Mouse (Mus musculus): ENCODE measurements around the gene Acp7. TPM values are rescaled to one million over a fixed set of nuclear protein-coding genes. Genes with fewer than 3 reads are reported as not detected.

Acp7 gene
- polyA plus RNA-seq, 1 experiment from 2014 or later, result not detected

GRCm38 (mm10) chr7:28570291-28570981, 60.7 kb downstream of the Acp7 start:
- Histone ChIP-seq H3K9me3 (replicated peaks) (no peaks in the 10 kb centered on the region), H3K9ac (peak overlapping the region; percentile 17; the same call in 1 of the 2 replicates)
- 61% methylated on average over 12 of the region's 12 CpGs for WGBS

DNA sequence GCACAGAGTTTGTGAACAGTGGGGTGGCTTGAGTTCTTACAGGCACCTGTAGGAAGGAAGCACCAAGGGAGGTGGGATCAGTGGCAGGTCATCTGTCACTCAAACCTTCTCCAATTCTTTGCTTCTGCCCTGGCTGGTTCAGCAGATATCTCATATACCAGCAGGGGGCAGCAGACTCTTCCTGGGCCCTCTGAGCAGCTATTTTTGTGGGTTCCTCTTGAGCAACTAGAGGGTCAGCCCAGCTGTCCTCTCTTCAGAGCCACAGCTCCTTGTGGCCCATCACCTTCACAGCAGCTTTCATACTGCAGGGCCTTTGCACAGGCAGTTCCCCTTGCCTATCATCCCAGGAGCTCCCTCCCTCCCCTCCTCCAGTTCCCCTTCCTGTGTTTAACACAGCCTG, 62.9 kb downstream of the Acp7 start:
- Histone ChIP-seq H3K27me3 (no peaks in the 10 kb centered on the region), H3K36me3 (peaks cover 57% of the 10 kb centered on the region), H3K4me3 (replicated peaks) (no peak overlapping the region), H3K4me1 (peaks cover 47% of the 10 kb centered on the region), H3K9me3 (replicated peaks) (no peaks in the 10 kb centered on the region), H3K9ac (no peak overlapping the region), H3K27ac (peak overlapping the region; percentile 56; the same call in 1 of the 2 replicates), H3K4me2 (no peak overlapping the region)
- no peak for ATAC-seq (replicated peaks; ENCODE audit: low FRiP score)

More at GRCm38 (mm10) chr7:28570291-28570981, 60.7 kb downstream of the Acp7 start:
- peak; percentile 82 for ATAC-seq (replicated peaks; ENCODE audit: low FRiP score)
- peaks cover 66% of the 10 kb centered on the region for H3K4me1 ChIP-seq
- H3K27me3 ChIP-seq, result no peaks in the 10 kb centered on the region
- peak overlapping the region; percentile 94 for H3K27ac ChIP-seq
- H3K4me3 ChIP-seq (replicated peaks), result no peak overlapping the region
- H3K36me3 ChIP-seq, result peaks cover 35% of the 10 kb centered on the region
- H3K4me2 ChIP-seq, result peak overlapping the region; percentile 12; the same call in 1 of the 2 replicates

GRCm38 (mm10) chr7:28567539-28567938, 63.6 kb downstream of the Acp7 start:
- Histone ChIP-seq H3K9me3 (replicated peaks) (no peaks in the 10 kb centered on the region), H3K9ac (no peak overlapping the region), H3K27me3 (no peaks in the 10 kb centered on the region), H3K27ac (no peak overlapping the region), H3K4me1 (peaks cover 40% of the 10 kb centered on the region), H3K4me3 (replicated peaks) (no peak overlapping the region), H3K36me3 (peaks cover 64% of the 10 kb centered on the region), H3K4me2 (no peak overlapping the region)
- WGBS, result 89% methylated on average over 4 of the region's 4 CpGs
- ATAC-seq (replicated peaks; ENCODE audit: low FRiP score), result no peak

DNA sequence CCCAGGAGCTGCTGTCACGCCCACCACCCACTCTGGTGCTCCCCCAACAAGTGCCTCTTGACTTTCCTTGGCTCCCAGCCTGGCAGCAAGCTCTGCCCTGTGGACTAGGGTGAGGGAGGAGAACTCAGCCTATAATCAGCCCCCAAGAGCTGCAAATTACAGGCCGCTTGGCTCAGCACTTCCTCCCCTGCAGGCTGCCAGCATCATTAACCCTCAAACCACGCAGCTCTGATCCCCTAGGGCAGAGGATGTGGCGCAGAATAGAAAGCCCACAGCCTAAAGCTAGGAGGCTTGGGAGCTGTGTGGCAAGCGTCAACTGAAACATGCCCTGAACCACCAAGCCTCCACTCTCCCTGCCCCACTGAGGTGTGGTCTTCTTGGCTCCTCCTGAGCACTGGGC, 65.7 kb downstream of the Acp7 start:
- peaks cover 19% of the 10 kb centered on the region for H3K4me1 ChIP-seq
- H3K9ac ChIP-seq, result no peak overlapping the region
- peaks cover 85% of the 10 kb centered on the region for H3K36me3 ChIP-seq
- ATAC-seq (replicated peaks; ENCODE audit: low FRiP score), result no peak
- H3K9me3 ChIP-seq (replicated peaks), result no peaks in the 10 kb centered on the region
- H3K4me3 ChIP-seq (replicated peaks), result no peak overlapping the region
- no peak overlapping the region for H3K4me2 ChIP-seq
- H3K27me3 ChIP-seq, result no peaks in the 10 kb centered on the region
- no peak overlapping the region for H3K27ac ChIP-seq
- 74% methylated on average over 5 of the region's 5 CpGs for WGBS

- WGBS, result 91% methylated on average over 13 of the region's 13 CpGs
- no peak for ATAC-seq (replicated peaks; ENCODE audit: low FRiP score)
Observed at GRCm38 (mm10) chr7:28562951-28563350, 68.2 kb downstream of the Acp7 start.

GRCm38 (mm10) chr7:28562371-28562770, 68.8 kb downstream of the Acp7 start:
- Histone ChIP-seq H3K27ac (no peak overlapping the region), H3K4me1 (peaks cover 19% of the 10 kb centered on the region), H3K36me3 (peaks cover 97% of the 10 kb centered on the region), H3K27me3 (no peaks in the 10 kb centered on the region), H3K9ac (no peak overlapping the region), H3K9me3 (replicated peaks) (no peaks in the 10 kb centered on the region), H3K4me3 (replicated peaks) (no peak overlapping the region), H3K4me2 (no peak overlapping the region)
- ATAC-seq (replicated peaks; ENCODE audit: low FRiP score), result no peak
- 87% methylated on average over 13 of the region's 13 CpGs for WGBS

More at GRCm38 (mm10) chr7:28562951-28563350, 68.2 kb downstream of the Acp7 start:
- Histone ChIP-seq H3K9ac (no peak overlapping the region), H3K27ac (no peak overlapping the region), H3K4me2 (no peak overlapping the region), H3K27me3 (no peaks in the 10 kb centered on the region), H3K4me3 (replicated peaks) (no peak overlapping the region), H3K36me3 (peaks cover 99% of the 10 kb centered on the region), H3K9me3 (replicated peaks) (no peaks in the 10 kb centered on the region), H3K4me1 (peaks cover 14% of the 10 kb centered on the region)

DNA sequence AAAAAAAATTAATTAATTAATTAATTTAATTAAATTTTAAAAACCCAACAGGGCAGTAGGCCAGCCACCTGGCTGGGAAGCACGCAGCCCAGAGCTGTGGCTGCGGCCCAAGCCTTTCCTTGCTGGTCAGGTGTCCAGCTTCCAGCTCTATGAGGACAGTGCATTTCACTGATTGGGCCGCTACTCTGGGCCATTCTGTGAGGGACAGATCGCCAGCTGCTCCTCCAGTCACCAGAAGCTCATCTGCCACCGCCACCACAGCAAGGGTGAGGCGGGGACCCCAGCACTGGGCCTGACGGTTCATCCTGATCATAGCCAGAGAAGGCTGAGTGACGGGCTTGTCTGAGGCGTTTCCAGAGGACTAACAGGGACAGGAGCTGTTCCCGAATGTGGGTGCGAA, 69.2 kb downstream of the Acp7 start:
- Histone ChIP-seq H3K4me2 (no peak overlapping the region), H3K9me3 (replicated peaks) (no peaks in the 10 kb centered on the region), H3K27me3 (no peaks in the 10 kb centered on the region), H3K27ac (no peak overlapping the region), H3K9ac (no peak overlapping the region), H3K36me3 (peaks cover 93% of the 10 kb centered on the region), H3K4me3 (replicated peaks) (no peak overlapping the region), H3K4me1 (peaks cover 19% of the 10 kb centered on the region)
- WGBS, result 91% methylated on average over 11 of the region's 11 CpGs
- no peak for ATAC-seq (replicated peaks; ENCODE audit: low FRiP score)

DNA sequence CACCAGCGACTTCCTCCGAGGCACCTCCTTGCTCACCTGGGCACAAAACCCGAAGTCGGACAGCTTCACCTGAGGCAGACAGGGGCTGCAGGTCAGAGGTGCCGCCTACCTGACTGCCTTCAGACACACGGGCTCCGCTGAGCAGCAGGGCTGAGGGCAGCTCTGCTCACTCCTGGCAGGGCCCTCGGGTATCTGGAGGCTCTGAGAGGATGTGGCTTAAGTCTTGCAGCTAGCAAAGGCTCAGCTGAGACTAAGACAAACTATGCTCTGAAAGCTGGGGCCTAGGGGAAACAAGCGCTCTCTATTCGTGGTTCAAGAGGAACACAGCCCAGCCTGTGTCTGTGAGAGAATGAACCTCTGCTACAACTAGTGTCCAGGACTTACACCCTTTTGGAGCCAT, 70.3 kb downstream of the Acp7 start:
- Histone ChIP-seq H3K27me3 (no peaks in the 10 kb centered on the region), H3K36me3 (peaks cover 82% of the 10 kb centered on the region), H3K9ac (no peak overlapping the region), H3K4me1 (peaks cover 22% of the 10 kb centered on the region), H3K4me3 (replicated peaks) (no peak overlapping the region), H3K9me3 (replicated peaks) (no peaks in the 10 kb centered on the region), H3K4me2 (no peak overlapping the region), H3K27ac (no peak overlapping the region)
- 90% methylated on average over 10 of the region's 10 CpGs for WGBS
- no peak for ATAC-seq (replicated peaks; ENCODE audit: low FRiP score)

DNA sequence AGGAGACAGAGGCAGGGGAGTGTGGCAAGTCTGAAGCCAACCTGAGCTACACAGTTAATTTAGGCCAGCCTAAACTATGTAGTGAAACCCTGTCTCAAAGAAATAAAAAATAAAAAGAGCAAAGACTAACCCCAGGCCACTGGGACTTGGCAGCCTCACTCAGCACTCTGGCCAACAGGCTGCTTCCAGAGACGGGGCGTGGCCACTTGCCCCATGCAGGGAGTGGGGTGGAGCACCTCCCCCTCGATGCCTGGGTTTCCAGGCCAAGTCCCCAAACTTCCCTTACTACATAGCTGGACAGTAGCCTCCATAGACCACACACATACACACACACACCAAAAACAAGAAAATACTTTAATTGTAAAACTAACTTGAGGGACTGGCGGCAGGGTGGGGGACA, 72.6 kb downstream of the Acp7 start:
- peaks cover 58% of the 10 kb centered on the region for H3K36me3 ChIP-seq

DNA sequence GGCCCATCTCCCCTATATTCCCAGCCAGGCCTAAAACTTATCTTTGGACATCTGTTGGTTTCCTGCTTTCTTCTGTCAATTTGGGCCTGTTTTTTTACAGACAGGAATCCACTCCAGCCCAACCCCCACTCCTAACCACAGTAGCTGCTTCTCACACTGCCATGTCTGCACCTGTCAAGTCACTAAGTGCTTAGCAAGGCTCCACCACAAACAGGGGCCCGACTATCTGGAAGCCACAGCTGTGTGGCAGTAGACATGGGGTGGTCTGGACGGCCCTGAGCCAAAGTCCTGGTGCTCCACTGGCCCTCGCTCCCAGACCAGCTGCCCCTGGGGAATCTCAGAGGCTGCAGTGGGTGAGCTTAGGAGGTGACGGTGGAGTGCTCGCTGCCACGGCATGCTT, 73.4 kb downstream of the Acp7 start:
- no peak overlapping the region for H3K4me2 ChIP-seq
- H3K4me3 ChIP-seq (replicated peaks), result no peak overlapping the region
- H3K9me3 ChIP-seq (replicated peaks), result no peaks in the 10 kb centered on the region
- no peak overlapping the region for H3K9ac ChIP-seq
- peaks cover 51% of the 10 kb centered on the region for H3K36me3 ChIP-seq
- no peak for ATAC-seq (replicated peaks; ENCODE audit: low FRiP score)
- WGBS, result 81% methylated on average over 6 of the region's 6 CpGs
- no peaks in the 10 kb centered on the region for H3K27me3 ChIP-seq
- no peak overlapping the region for H3K27ac ChIP-seq
- peaks cover 23% of the 10 kb centered on the region for H3K4me1 ChIP-seq

More for the DNA sequence above, 72.6 kb downstream of the Acp7 start:
- no peaks in the 10 kb centered on the region for H3K27me3 ChIP-seq
- peak; percentile 63; the same call in 1 of the 2 replicates for ATAC-seq (replicated peaks; ENCODE audit: low FRiP score)
- no peak overlapping the region for H3K4me2 ChIP-seq
- peaks cover 23% of the 10 kb centered on the region for H3K4me1 ChIP-seq
- no peaks in the 10 kb centered on the region for H3K9me3 ChIP-seq (replicated peaks)
- no peak overlapping the region for H3K9ac ChIP-seq
- peak overlapping the region; percentile 73 for H3K27ac ChIP-seq
- WGBS, result 38% methylated on average over 4 of the region's 4 CpGs
- no peak overlapping the region for H3K4me3 ChIP-seq (replicated peaks)
